Mouse (Mus musculus) natural killer cell, adult 2 months (primary cell): ENCODE data around the gene Cmtm5.
"Not testable (repeated sequence)": the region's sequence is repeated elsewhere in the genome, so short reads cannot be mapped to it uniquely, and the experiment has no call there.

ENCODE experiments used
- DNase-seq, 2 experiments: peaks; one replicate each; pipeline ENCODE4 v3.0.0; 2022; ENCODE audit warnings: low spot score in 2 of 2

The Cmtm5 gene

DNA sequence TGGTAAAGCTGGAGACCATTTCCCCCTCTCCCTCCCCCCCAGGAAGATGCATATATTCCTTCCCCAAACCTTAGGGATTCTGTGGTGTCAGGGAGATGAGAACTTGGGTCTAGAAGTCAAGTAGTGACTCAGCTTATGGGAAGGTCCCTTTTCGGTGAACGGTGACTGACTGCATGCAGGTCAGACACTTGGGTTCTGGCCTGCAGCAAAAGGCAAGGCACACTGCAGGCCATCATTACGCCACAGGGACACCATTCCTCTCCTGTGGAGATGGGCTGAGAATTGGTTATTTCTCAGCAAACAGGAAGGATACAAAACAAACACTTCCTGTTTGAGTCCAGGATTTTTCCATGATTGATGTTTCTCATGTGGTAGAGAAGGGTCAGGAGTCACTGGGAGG lies 23.1 kb downstream of the Cmtm5 start:
- no peak for DNase-seq

DNA sequence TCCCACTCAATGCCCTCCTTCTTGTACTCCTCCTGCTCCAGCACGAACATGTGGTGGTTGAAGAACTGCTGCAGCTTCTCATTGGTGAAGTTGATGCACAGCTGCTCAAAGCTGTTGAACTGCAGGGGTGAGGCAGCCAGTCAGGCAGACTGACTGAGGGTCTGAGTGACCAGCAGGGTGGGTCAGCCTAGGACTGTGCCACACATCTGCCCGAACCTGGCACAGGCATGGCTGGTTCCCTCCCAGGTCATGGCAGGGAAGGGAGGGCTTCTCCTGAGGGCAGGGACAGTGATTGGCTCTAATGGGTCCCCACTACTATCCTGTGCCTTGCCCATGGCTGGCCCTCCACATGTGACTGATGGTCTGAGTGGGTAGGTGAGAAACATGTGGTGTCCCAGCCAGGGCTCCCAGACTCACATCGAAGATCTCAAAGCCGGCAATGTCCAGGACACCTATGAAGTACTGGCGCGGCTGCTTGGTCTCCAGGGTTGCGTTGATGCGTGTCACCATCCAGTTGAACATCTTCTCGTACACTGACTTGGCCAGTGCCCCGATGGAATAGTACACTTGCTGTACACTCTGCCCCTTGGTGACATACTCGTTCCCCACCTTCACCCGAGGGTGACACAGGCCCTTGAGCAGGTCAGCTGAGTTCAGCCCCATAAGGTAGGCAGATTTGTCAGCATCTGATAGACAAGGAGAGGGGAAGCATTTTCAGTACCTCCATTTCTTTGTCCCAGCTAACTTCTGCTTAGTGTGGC lies 24.0 kb downstream of the Cmtm5 start:
- not testable (repeated sequence) for DNase-seq

DNA sequence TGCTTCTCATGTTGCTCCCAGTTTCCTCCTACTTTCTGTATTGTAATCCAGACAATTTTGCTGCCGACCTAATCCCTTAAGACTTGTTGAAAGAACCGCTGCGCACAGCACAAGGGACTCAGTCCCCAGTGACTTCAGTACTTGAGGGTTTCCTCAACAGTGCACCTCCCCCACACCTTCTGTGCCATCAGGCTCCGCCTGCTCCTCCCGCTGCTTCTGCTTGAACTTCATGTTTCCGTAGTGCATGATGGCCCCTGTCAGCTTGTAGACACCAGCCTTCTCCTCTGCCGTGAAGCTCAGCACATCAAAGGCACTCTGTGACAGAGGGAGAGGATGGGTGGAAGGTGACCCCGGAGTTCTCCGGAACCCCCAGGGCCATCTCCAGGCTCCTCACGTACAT lies 24.7 kb downstream of the Cmtm5 start:
- no peak for DNase-seq

DNA sequence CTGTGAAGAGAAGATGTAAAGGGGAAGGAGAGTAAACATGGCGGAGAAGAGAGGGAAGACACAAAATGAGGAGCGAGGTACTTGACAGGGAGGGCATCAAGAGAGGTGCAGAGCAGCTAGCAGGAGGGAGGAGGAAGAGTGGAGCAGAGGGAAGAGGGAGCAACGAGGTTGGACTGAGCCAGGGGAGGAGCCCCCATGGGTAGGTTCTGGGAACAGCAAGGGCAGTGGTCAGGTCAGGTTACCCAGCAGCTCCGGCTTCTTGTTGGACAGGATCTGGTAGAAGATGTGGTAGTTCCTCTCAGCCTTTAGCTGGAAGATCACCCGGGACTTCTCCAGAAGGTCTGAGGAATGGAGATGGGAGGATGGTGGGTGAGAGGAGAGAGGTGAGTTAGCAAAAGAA lies 25.4 kb downstream of the Cmtm5 start:
- no peak for DNase-seq

DNA sequence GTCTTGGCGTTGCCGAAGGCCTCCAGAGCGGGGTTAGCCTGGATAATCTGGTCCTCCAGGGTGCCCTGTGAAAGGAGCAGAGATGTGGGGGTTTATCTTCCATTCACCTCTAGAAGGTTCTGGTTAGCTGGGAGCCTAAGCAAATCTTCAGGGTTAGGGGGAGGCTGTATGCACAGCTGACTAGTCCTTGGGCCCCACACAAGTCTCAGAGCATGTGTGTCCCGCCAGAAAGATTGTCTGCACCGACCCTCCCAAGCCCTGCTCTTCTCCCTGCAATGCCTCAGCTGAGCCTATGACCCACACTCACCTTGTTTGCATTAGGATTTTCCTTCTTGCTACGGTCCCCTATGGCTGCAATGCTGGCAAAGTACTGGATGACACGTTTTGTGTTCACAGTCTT lies 26.7 kb downstream of the Cmtm5 start:
- DNase-seq = no peak

DNA sequence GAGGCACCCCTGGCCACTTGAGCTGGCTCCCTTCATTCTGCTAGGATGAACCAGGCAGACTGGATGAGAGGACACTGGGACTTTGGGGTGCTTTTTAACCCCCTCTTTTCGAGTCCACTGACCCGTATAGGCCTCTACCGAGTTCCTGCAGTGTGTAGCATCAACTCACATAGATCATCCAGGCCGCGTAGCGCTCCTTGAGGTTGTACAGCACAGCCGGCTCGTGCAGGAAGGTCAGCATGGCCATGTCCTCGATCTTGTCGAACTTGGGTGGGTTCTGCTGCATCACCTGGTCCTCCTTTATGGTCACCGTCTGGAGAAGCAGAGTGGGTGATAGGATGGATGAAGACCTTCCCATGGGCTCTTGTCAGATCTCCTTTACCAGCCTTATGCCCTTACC lies 27.7 kb downstream of the Cmtm5 start:
- no peak for DNase-seq

DNA sequence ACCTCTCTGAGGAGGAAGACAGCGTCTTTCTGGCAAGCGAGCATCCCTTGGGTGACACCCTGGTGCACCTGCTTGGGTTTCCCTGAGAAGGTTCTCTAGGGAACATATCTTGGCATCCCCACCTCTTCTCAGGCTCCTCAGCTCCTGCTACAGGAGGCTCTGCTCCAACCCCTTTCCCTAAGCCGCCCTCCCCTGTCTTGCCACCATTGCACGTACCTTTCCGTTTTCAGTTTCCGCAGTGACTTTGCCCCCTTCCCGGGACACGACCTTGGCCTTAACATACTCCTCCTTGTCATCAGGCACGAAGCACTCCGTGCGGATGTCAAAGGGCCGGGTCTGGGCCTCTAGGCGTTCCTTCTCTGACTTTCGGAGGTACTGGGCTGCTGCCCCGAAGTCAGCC lies 29.0 kb downstream of the Cmtm5 start:
- no peak for DNase-seq

DNA sequence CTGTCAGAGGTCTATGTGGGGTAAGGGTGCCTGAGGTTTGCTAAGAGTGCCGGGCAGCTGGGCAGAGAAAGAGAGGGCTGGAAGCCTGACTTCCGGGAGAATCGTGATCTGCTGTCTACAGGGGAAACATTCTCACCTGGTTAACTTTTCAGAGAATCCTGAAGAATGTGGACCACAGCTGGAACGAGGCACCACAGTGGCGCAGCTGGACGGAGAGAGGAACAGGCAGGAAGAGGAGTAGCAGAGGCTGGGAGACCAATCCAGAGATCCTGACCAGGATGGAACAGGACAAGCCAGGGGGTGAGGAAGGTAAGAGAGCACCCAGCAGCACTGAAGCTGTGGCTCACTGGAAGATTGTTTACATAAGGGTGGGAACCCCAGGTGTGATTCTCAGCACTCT lies 29.6 kb downstream of the Cmtm5 start:
- DNase-seq = no peak

DNA sequence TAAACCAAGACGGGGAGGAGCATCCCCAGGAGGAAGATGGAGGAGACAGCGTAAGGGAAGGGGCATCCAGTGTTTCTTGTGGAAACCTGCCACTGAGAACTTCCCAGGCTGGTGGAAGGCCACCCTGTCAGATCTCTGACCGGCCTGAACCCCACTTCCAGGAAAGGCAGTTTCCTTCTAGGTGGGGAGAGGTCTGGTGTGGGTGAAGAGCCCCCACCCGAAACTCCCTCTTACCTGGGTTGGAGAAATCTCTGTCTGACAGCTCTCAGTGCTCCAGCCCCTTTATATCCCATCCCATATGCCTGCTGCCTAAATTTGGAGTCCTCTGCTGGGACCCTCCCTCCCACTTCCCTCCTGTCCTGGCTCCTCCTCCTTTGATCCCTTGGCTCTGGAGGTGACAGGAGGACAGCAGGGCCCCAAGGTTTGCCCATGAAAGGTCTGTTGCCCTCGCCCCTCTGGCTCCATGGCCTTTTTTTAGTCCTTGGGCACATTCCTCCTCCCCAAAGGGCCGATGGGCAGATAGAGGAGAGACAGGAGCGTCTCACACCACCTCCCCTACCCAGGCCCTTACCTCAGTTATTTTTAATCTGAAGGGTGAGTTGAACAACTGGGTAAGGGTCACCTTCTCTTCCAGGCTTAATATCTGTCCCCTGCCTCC lies 30.4 kb downstream of the Cmtm5 start, which contains the start of gene Myh6:
Myh6 (minus strand) TSS at position 608 of the 658 bp plus-strand sequence.
- no peak for DNase-seq

DNA sequence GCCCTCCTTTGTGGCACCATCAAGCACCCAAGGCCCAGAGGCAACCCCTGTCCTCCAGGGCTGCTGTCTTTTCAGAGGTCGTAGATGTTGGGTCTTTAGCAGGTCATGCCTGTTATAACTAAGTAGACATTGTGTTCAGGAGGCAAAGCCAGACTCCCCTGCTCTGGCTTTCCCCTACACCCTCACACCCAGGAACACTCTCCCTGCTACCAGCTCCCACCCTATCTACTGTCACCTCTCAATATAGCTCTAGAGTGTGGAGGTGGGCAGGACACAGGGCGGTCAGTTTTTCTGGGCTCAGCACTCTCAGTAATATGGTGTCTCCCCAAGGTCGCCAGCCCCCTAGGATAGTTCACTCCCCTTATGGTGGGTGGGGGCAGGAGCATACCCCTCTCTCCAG lies 31.8 kb downstream of the Cmtm5 start:
- no peak for DNase-seq

DNA sequence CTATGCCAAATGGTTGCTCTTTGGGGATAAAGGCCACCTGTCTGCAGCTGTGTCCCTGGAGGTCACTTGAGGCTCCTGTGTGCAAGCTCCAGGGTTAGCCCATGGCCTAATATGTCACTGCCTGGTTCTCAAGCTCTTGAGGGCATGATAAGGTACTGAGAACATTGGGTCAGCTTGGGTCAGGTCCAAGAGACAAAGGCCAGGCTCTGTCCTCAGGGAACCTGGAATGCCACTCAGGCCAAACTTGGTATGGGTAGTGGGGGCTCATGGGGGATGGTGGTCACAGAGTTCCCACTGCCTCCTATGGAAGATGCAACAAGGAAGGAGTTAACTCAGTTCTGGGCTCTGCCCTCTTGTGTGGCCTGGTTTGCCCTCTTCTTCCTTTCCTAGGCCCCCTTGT lies 32.3 kb downstream of the Cmtm5 start:
- DNase-seq = no peak

DNA sequence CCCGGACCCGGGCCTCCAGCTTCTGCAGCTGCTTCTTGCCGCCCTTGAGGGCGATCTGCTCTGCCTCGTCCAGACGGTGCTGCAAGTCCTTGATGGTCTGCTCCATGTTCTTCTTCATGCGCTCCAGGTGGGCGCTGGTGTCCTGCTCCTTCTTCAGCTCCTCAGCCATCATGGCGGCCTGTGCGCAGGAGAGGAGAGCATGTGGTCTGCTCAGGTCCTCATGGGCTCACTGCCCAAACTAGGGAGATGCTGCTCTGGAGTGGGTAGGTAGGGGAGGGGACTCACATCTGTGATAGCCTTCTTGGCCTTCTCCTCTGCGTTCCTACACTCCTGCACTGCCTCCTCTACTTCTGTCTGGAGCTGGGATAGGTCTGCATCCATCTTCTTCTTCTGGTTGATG lies 36.7 kb downstream of the Cmtm5 start:
- not testable (repeated sequence) for DNase-seq

DNA sequence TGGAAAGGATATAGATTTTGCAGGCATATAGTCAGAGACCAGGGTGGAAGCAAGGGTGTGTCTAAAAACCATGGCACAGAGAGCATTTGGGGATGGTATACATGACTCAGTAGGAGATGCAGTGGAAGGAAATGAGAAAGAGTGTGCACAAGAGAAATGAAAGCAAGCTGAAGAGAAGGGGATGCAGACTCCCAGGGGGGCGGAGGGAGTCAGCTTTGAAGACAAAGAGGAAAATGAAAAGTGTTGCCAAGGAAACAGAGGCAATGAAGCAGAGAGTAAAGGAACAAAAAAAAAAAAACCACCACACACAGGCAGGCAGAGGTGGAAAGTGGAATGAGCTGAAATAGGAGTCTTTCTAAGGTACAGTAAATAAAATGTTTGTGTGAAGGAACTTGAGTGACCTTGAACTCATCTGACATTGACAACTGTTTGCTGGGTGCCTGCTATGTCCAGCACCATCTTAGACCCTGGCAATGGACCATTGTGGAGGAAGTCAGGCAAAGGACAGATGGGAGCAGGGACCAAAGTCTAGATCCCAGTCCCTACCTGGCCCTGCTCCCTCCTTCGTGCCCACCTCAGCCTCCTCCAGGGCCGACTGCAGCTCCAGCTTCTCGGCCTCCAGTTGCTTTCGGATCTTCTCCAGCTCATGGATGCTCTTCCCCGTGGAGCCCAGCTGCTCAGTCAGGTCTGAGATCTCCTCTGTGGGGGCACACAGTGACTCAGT lies 38.2 kb downstream of the Cmtm5 start:
- no peak for DNase-seq

DNA sequence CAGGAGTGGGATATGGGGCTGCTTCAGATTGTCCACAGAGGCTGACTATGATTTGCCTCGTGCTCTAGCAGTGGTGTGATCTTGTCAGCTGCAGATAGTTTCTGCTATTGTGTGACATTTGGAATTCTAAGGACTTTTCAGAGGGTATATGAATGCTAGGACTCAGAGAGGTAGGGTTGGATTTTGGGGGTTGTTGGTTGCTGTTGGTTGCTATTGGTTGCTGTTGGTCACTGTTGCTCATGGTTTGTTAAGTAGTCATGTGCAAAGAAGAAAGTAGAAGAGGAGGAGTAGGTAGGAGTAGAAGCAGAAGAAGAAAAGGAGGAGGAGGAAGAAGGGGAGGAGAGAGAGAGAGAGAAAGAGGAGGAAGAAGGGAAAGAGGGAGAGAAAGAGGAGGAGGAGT lies 40.6 kb downstream of the Cmtm5 start, which contains the start of gene Gm17428:
Gm17428 (plus strand) TSS at position 301 of the 400 bp plus-strand sequence.
- DNase-seq = no peak

DNA sequence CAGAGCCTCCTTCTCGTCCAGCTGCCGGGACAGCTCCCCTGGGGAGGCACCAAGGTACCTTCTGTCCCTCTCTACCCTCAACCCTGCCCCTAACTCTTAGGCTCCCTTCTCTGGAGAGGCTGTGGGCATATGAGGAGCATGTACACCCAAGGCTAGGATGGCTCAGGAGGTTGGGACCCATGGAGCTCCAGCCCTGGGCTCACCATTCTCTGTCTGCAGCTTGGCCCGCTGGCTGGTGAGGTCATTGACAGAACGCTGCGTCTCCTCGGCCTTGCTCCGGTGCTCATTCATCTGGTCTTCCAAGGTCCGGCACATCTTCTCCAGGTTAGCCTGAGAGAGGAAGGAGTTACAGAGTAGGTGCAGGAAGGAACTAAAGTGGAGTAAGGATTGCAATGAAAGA lies 42.6 kb downstream of the Cmtm5 start:
- DNase-seq = no peak

DNA sequence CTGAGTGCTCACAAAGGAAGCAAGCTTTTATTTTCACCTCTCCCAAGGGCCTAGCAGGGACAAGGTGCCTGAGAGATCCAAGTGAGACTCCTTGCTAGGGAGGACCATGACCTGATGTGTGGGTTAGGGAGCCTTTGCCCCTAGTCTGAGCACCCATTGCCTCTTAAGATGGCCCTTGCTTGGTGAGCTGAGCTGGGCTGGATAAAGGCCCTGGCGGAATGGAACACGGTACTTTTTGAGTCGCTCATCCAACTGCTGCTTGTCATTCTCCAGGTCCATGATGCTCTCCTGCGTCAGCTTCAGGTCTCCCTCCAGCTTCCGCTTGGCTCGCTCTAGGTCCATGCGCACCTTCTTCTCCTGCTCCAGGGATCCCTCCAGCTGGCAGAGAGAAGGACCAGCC lies 45.9 kb downstream of the Cmtm5 start:
- no peak for DNase-seq

DNA sequence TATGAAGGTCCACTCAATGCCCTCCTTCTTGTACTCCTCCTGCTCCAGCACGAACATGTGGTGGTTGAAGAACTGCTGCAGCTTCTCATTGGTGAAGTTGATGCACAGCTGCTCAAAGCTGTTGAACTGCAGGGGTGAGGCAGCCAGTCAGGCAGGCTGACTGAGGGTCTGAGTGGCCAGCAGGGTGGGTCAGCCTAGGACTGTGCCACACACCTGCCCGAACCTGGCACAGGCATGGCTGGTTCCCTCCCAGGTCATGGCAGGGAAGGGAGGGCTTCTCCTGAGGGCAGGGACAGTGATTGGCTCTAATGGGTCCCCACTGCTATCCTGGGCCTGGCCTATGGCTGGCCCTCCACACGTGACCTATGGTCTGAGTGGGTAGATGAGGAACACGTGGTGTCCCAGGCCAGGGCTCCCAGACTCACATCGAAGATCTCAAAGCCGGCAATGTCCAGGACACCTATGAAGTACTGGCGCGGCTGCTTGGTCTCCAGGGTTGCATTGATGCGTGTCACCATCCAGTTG lies 52.4 kb downstream of the Cmtm5 start:
- DNase-seq = not testable (repeated sequence)
